Mouse (Mus musculus): ENCODE data around the gene Tamm41.

- TF ChIP-seq POLR2A (IDR thresholded peaks at IDR 0.05; ENCODE audit: low read depth, low read length) (no peak), CTCF (conservative IDR thresholded peaks at IDR 0.05; ENCODE audit: insufficient read depth, insufficient read length, low read depth, low read length) (no peak)
Measured at GRCm38 (mm10) chr6:114972988-114973387, 64.7 kb downstream of the Tamm41 start.
